Comparison of ENCODE assay signal across 8 mouse cellular contexts in genomic region chr14:45316927-45317326, GRCm38 (mm10). TPM values are rescaled to one million over a fixed set of nuclear protein-coding genes. Genes with fewer than 3 reads are reported as not detected.
DNase-seq lines count a peak whose midpoint lies in the region; ATAC-seq and TF ChIP-seq lines count a peak whose summit lies in the region.

No protein-coding gene starts in this region.

- no peaks in the 10 kb centered on the region for H3K9me3 ChIP-seq in heart, embryonic 16.5 days (replicated peaks; ENCODE audit: control insufficient read depth, low read length)
- H3K9me3 ChIP-seq in intestine, embryonic 14.5 days (ENCODE audit: control insufficient read depth, low read length) = no peaks in the 10 kb centered on the region
- no peaks in the 10 kb centered on the region for H3K9me3 ChIP-seq in midbrain, postnatal 0 days (ENCODE audit: low read length)

- peak overlapping the region; percentile 95 for H3K4me3 ChIP-seq in heart, embryonic 16.5 days (ENCODE audit: low read length)
- peak overlapping the region; percentile 23; the same call in 1 of the 2 replicates for H3K4me3 ChIP-seq in brown adipose tissue, adult 24 weeks (ENCODE audit: insufficient read depth, low read depth, low read length)
- peak overlapping the region; percentile 93 for H3K4me3 ChIP-seq in intestine, embryonic 14.5 days (ENCODE audit: low read depth, low read length)
- peak overlapping the region; percentile 99 for H3K4me3 ChIP-seq in midbrain, postnatal 0 days (ENCODE audit: low read depth, low read length)

- H3K4me2 ChIP-seq in heart, embryonic 16.5 days (ENCODE audit: low read depth, low read length) = peak overlapping the region; percentile 72
- peak overlapping the region; percentile 82 for H3K4me2 ChIP-seq in intestine, embryonic 14.5 days (ENCODE audit: low read length)
- peak overlapping the region; percentile 60 for H3K4me2 ChIP-seq in midbrain, postnatal 0 days (ENCODE audit: low read depth, low read length, poor library complexity, severe bottlenecking)

- peak overlapping the region; percentile 94 for H3K9ac ChIP-seq in heart, embryonic 16.5 days (ENCODE audit: low read length)
- peak overlapping the region; percentile 81; the same call in 1 of the 2 replicates for H3K9ac ChIP-seq in intestine, embryonic 14.5 days (ENCODE audit: low read length)
- peak overlapping the region; percentile 93 for H3K9ac ChIP-seq in midbrain, postnatal 0 days (replicated peaks; ENCODE audit: low read length, poor library complexity, severe bottlenecking)

- 43% methylated on average over 5 of the region's 5 CpGs for WGBS in heart, embryonic 16.5 days
- 79% methylated on average over 5 of the region's 5 CpGs for WGBS in intestine, embryonic 14.5 days
- WGBS in midbrain, postnatal 0 days = 82% methylated on average over 5 of the region's 5 CpGs

- no peak for ATAC-seq in heart, embryonic 16.5 days (replicated peaks; ENCODE audit: extremely low read depth, insufficient read depth, low FRiP score)
- ATAC-seq in intestine, embryonic 14.5 days (replicated peaks; ENCODE audit: low FRiP score, low TSS enrichment, low read depth) = no peak
- no peak for ATAC-seq in midbrain, postnatal 0 days (ENCODE audit: low FRiP score)

- H3K27ac ChIP-seq in heart, embryonic 16.5 days (ENCODE audit: low read length) = no peak overlapping the region
- H3K27ac ChIP-seq in brown adipose tissue, adult 24 weeks (replicated peaks; ENCODE audit: low read depth, low read length) = no peak overlapping the region
- H3K27ac ChIP-seq in intestine, embryonic 14.5 days (ENCODE audit: low read depth) = no peak overlapping the region
- no peak overlapping the region for H3K27ac ChIP-seq in midbrain, postnatal 0 days (ENCODE audit: low read depth, low read length)

- no peaks in the 10 kb centered on the region for H3K36me3 ChIP-seq in heart, embryonic 16.5 days (ENCODE audit: control insufficient read depth, insufficient read depth)
- H3K36me3 ChIP-seq in intestine, embryonic 14.5 days (ENCODE audit: control insufficient read depth, insufficient read depth, low read length) = no peaks in the 10 kb centered on the region
- no peaks in the 10 kb centered on the region for H3K36me3 ChIP-seq in midbrain, postnatal 0 days (ENCODE audit: insufficient read depth, low read length)

- H3K4me1 ChIP-seq in heart, embryonic 16.5 days (ENCODE audit: control insufficient read depth, insufficient read depth, low read length) = peaks cover 28% of the 10 kb centered on the region
- H3K4me1 ChIP-seq in brown adipose tissue, adult 24 weeks (ENCODE audit: control insufficient read depth, insufficient read depth, insufficient read length, low read length) = peaks cover 3% of the 10 kb centered on the region; the same call in 1 of the 2 replicates
- peaks cover 9% of the 10 kb centered on the region for H3K4me1 ChIP-seq in intestine, embryonic 14.5 days (replicated peaks; ENCODE audit: control insufficient read depth, insufficient read depth, low read length)
- 0 out of 2 replicates have a peak, but pooled peaks cover 7% of the 10 kb centered on the region for H3K4me1 ChIP-seq in midbrain, postnatal 0 days (ENCODE audit: insufficient read depth, low read length)

- no peak for TF ChIP-seq CTCF in midbrain, postnatal 0 days (IDR thresholded peaks at IDR 0.05)

- intact Hi-C loops in heart, postnatal 14 days (cut with DNase I) = loop anchor here (5.0 kb wide), 1 partner anchor 225 kb away; no protein-coding TSS in a partner anchor

- no peak for DNase-seq in heart, postnatal 14 days
- no peak for DNase-seq in intestine, embryonic 14.5 days (ENCODE audit: low spot score)
- no peak for DNase-seq in midbrain, postnatal 0 days (ENCODE audit: low spot score)
- no peak for DNase-seq in adrenal gland, adult 18-20 months (ENCODE audit: low spot score in 2 of 2)
- no peak for DNase-seq in retina, postnatal 1 day
- no peak for DNase-seq in right cerebral cortex, postnatal 10 days (ENCODE audit: low spot score in 2 of 2)

- no peaks in the 10 kb centered on the region for H3K27me3 ChIP-seq in heart, embryonic 16.5 days (ENCODE audit: control insufficient read depth, insufficient read depth, low read length)
- no peaks in the 10 kb centered on the region for H3K27me3 ChIP-seq in intestine, embryonic 14.5 days (replicated peaks; ENCODE audit: control insufficient read depth, insufficient read depth, low read length)
- no peaks in the 10 kb centered on the region for H3K27me3 ChIP-seq in midbrain, postnatal 0 days (ENCODE audit: insufficient read depth, low read length)

RNA-seq across cellular contexts. Expression of gene Ero1l, which starts 1.6 kb away (rescaled TPM):
- polyA plus RNA-seq in heart, embryonic 16.5 days (2015; fragmentation: Nextera tagmentation; extraction: Ambion mirVana) = 28.1 and 32.2 TPM in 2 replicates
- total RNA-seq in heart, postnatal 14 days (2021) = 10 to 100 TPM; 23.2 to 24.7 TPM
- polyA plus RNA-seq in brown adipose tissue, adult 24 weeks (2012; ENCODE audit: insufficient read depth, insufficient read length, missing spikeins) = 11.7 and 16.8 TPM in 2 replicates
- 44.6 and 46.7 TPM in 2 replicates for polyA plus RNA-seq in intestine, embryonic 14.5 days (2014; fragmentation: Nextera tagmentation; extraction: Ambion mirVana)
- total RNA-seq in midbrain, postnatal 0 days (2014; rRNA removed) = 27.9 and 32.0 TPM in 2 replicates
- polyA plus RNA-seq in midbrain, postnatal 0 days (2015; fragmentation: Nextera tagmentation; extraction: Ambion mirVana) = 18.6 and 21.5 TPM in 2 replicates
- total RNA-seq in adrenal gland, adult 18-20 months (2021) = 10 to 100 TPM; 34.6 to 46.5 TPM

RNA-seq across cellular contexts. Expression of gene Psmc6, which starts 12.7 kb away (rescaled TPM):
- 110 and 134 TPM in 2 replicates for polyA plus RNA-seq in heart, embryonic 16.5 days (2015; fragmentation: Nextera tagmentation; extraction: Ambion mirVana)
- 100 to 1,000 TPM in 1 of 2 experiments, 10 to 100 TPM in 1; 98.5 to 103 TPM for total RNA-seq in heart, postnatal 14 days (2021)
- polyA plus RNA-seq in brown adipose tissue, adult 24 weeks (2012; ENCODE audit: insufficient read depth, insufficient read length, missing spikeins) = 264 and 395 TPM in 2 replicates
- polyA plus RNA-seq in intestine, embryonic 14.5 days (2014; fragmentation: Nextera tagmentation; extraction: Ambion mirVana) = 142 and 169 TPM in 2 replicates
- total RNA-seq in midbrain, postnatal 0 days (2014; rRNA removed) = 105 and 128 TPM in 2 replicates
- polyA plus RNA-seq in midbrain, postnatal 0 days (2015; fragmentation: Nextera tagmentation; extraction: Ambion mirVana) = 136 and 139 TPM in 2 replicates
- total RNA-seq in adrenal gland, adult 18-20 months (2021) = 100 to 1,000 TPM; 125 to 126 TPM

RNA-seq across cellular contexts. Expression of gene Styx, which starts 34.0 kb away (rescaled TPM):
- 49.2 and 61.5 TPM in 2 replicates for polyA plus RNA-seq in heart, embryonic 16.5 days (2015; fragmentation: Nextera tagmentation; extraction: Ambion mirVana)
- 10 to 100 TPM; 32.1 to 34.9 TPM for total RNA-seq in heart, postnatal 14 days (2021)
- 16.1 and 16.9 TPM in 2 replicates for polyA plus RNA-seq in brown adipose tissue, adult 24 weeks (2012; ENCODE audit: insufficient read depth, insufficient read length, missing spikeins)
- 58.9 and 61.4 TPM in 2 replicates for polyA plus RNA-seq in intestine, embryonic 14.5 days (2014; fragmentation: Nextera tagmentation; extraction: Ambion mirVana)
- total RNA-seq in midbrain, postnatal 0 days (2014; rRNA removed) = 24.3 and 26.8 TPM in 2 replicates
- polyA plus RNA-seq in midbrain, postnatal 0 days (2015; fragmentation: Nextera tagmentation; extraction: Ambion mirVana) = 64.0 and 72.1 TPM in 2 replicates
- 10 to 100 TPM; 22.4 to 23.4 TPM for total RNA-seq in adrenal gland, adult 18-20 months (2021)

Comparison
In these comparisons a context has a peak if more than half of its experiments do, and no peak if none do; other contexts are left out.
1. H3K4me3 ChIP-seq: peak in every context shown above with its lines; median percentile 99 in midbrain, postnatal 0 days; 95 in heart, embryonic 16.5 days; 93 in intestine, embryonic 14.5 days; 23 in brown adipose tissue, adult 24 weeks.